21 mouse cellular contexts compared by ENCODE assay signal in the genomic region with DNA sequence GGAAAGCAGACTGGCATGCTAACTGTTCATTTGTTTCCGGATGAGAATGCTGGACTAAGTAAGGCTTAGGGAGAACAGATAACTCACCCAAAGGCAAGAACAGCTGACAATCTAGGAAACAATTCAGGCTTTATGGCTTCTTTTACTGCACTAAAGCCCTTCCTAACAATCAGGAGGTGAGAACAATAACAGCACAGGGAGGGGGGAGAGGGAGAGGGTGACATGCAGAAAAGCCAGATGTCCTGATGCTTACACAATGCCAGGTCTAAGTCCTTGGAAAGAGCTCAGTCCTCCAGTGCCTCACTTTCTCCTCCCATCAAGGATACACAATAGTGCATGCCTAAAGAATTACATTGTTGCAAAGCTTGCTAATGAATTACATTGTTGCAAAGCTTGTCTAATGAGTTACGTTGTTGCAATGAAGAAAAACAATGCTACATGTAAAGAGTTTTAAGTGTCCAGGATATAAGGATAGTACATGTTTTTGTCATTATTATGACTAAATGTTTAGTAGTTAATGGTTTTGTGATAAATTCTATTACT.
A peak's percentile ranks its signal among the peaks of the same experiment; 100 is the strongest.
DNase-seq lines count a peak whose midpoint lies in the region; ATAC-seq lines count a peak whose summit lies in the region.
"Had no signal": no experiment of that assay in that cellular context is flagged by ENCODE, and none has a peak within 500 bp of the region (broad histone marks: within the 10 kb centered on the region; RNA-seq: fewer than 3 reads in every experiment).

No protein-coding gene starts in this region.

- no peak overlapping the region for H3K27ac ChIP-seq in neural tube, embryonic 12.5 days
- H3K27ac ChIP-seq in neural tube, embryonic 15.5 days (replicated peaks) = no peak overlapping the region
- H3K27ac ChIP-seq in intestine, embryonic 16.5 days (ENCODE audit: low read length) = no peak overlapping the region
- H3K27ac ChIP-seq: embryonic facial prominence, embryonic 15.5 days; forebrain, embryonic 10.5 days; heart, embryonic 15.5 days; hindbrain, embryonic 12.5 days; kidney, embryonic 15.5 days; limb, embryonic 13.5 days; liver, embryonic 13.5 days; lung, embryonic 15.5 days; macrophage had no signal

- no peaks in the 10 kb centered on the region; the same call in 1 of the 2 replicates for H3K27me3 ChIP-seq in neural tube, embryonic 12.5 days (replicated peaks)
- no peaks in the 10 kb centered on the region; the same call in 1 of the 2 replicates for H3K27me3 ChIP-seq in neural tube, embryonic 15.5 days (replicated peaks)
- H3K27me3 ChIP-seq in intestine, embryonic 16.5 days (replicated peaks; ENCODE audit: control insufficient read depth, insufficient read depth, low read length) = no peaks in the 10 kb centered on the region
- H3K27me3 ChIP-seq: embryonic facial prominence, embryonic 15.5 days; heart, embryonic 15.5 days; hindbrain, embryonic 12.5 days; kidney, embryonic 15.5 days; limb, embryonic 13.5 days; liver, embryonic 13.5 days; lung, embryonic 15.5 days had no signal

- no peaks in the 10 kb centered on the region for H3K36me3 ChIP-seq in neural tube, embryonic 12.5 days
- H3K36me3 ChIP-seq in neural tube, embryonic 15.5 days = no peaks in the 10 kb centered on the region
- H3K36me3 ChIP-seq in intestine, embryonic 16.5 days (ENCODE audit: control insufficient read depth, insufficient read depth, low read length) = no peaks in the 10 kb centered on the region
- H3K36me3 ChIP-seq: embryonic facial prominence, embryonic 15.5 days; forebrain, embryonic 10.5 days; heart, embryonic 15.5 days; hindbrain, embryonic 12.5 days; kidney, embryonic 15.5 days; limb, embryonic 13.5 days; liver, embryonic 13.5 days; lung, embryonic 15.5 days had no signal

- no peaks in the 10 kb centered on the region for H3K9me3 ChIP-seq in neural tube, embryonic 12.5 days
- H3K9me3 ChIP-seq in neural tube, embryonic 15.5 days (replicated peaks) = no peaks in the 10 kb centered on the region
- no peaks in the 10 kb centered on the region for H3K9me3 ChIP-seq in intestine, embryonic 16.5 days (ENCODE audit: control insufficient read depth, low read length)
- H3K9me3 ChIP-seq: embryonic facial prominence, embryonic 15.5 days; forebrain, embryonic 10.5 days; heart, embryonic 15.5 days; hindbrain, embryonic 12.5 days; kidney, embryonic 15.5 days; limb, embryonic 13.5 days; liver, embryonic 13.5 days; lung, embryonic 15.5 days had no signal

- H3K4me3 ChIP-seq in neural tube, embryonic 12.5 days = no peak overlapping the region
- H3K4me3 ChIP-seq in neural tube, embryonic 15.5 days (replicated peaks) = no peak overlapping the region
- H3K4me3 ChIP-seq in intestine, embryonic 16.5 days (ENCODE audit: low read length) = no peak overlapping the region
- H3K4me3 ChIP-seq: embryonic facial prominence, embryonic 15.5 days; forebrain, embryonic 10.5 days; heart, embryonic 15.5 days; hindbrain, embryonic 12.5 days; kidney, embryonic 15.5 days; limb, embryonic 13.5 days; liver, embryonic 13.5 days; lung, embryonic 15.5 days had no signal

- ATAC-seq in neural tube, embryonic 12.5 days (ENCODE audit: low FRiP score, low read depth) = peak; percentile 44; the same call in 1 of the 2 replicates
- no peak for ATAC-seq in neural tube, embryonic 15.5 days (ENCODE audit: low FRiP score)
- peak; percentile 83 for ATAC-seq in intestine, embryonic 16.5 days

- 22% methylated on average over 2 of the region's 2 CpGs for WGBS in neural tube, embryonic 12.5 days
- WGBS in neural tube, embryonic 15.5 days = 25% methylated on average over 2 of the region's 2 CpGs
- WGBS in intestine, embryonic 16.5 days = 62% methylated on average over 2 of the region's 2 CpGs

- H3K9ac ChIP-seq in neural tube, embryonic 12.5 days = no peak overlapping the region
- H3K9ac ChIP-seq in neural tube, embryonic 15.5 days (replicated peaks) = no peak overlapping the region
- no peak overlapping the region for H3K9ac ChIP-seq in intestine, embryonic 16.5 days (ENCODE audit: low read depth, low read length)
- H3K9ac ChIP-seq: embryonic facial prominence, embryonic 15.5 days; heart, embryonic 15.5 days; hindbrain, embryonic 12.5 days; kidney, embryonic 15.5 days; limb, embryonic 13.5 days; liver, embryonic 13.5 days; lung, embryonic 15.5 days had no signal

- intact Hi-C loops in left cerebral cortex, postnatal 25 days (cut with DNase I) = no loop called here
- intact Hi-C loops in heart, postnatal 14 days (cut with DNase I) = no loop called here

- H3K4me2 ChIP-seq in neural tube, embryonic 12.5 days (replicated peaks) = no peak overlapping the region
- H3K4me2 ChIP-seq in neural tube, embryonic 15.5 days = no peak overlapping the region
- H3K4me2 ChIP-seq in intestine, embryonic 16.5 days (ENCODE audit: low read depth, low read length) = no peak overlapping the region
- H3K4me2 ChIP-seq: embryonic facial prominence, embryonic 15.5 days; heart, embryonic 15.5 days; hindbrain, embryonic 12.5 days; kidney, embryonic 15.5 days; limb, embryonic 13.5 days; liver, embryonic 13.5 days; lung, embryonic 15.5 days had no signal

- DNase-seq in embryo, embryonic 10 days (ENCODE audit: low spot score) = peak; percentile 33
- DNase-seq in embryo, embryonic 11 days = no peak
- no peak for DNase-seq in left cerebral cortex, postnatal 25 days (ENCODE audit: low spot score in 2 of 2)
- no peak for DNase-seq in spleen, postnatal 10 days (ENCODE audit: low spot score in 2 of 2)
- DNase-seq in heart, postnatal 14 days = no peak
- DNase-seq: adrenal gland, adult 2 months; cerebellum, adult 8-10 months; kidney, postnatal 4 days; liver, embryonic 13.5 days; thymus, postnatal 36 days had no signal

- peaks cover 5% of the 10 kb centered on the region for H3K4me1 ChIP-seq in neural tube, embryonic 12.5 days
- 0 out of 2 replicates have a peak, but pooled peaks cover 6% of the 10 kb centered on the region for H3K4me1 ChIP-seq in neural tube, embryonic 15.5 days
- 0 out of 2 replicates have a peak, but pooled peaks cover 2% of the 10 kb centered on the region for H3K4me1 ChIP-seq in intestine, embryonic 16.5 days (ENCODE audit: control insufficient read depth, insufficient read depth, low read length)
- H3K4me1 ChIP-seq: heart, embryonic 15.5 days; kidney, embryonic 15.5 days; liver, embryonic 13.5 days had no signal
